Mouse (Mus musculus): ENCODE data around the gene Inhbb.
A peak's percentile ranks its signal among the peaks of the same experiment; 100 is the strongest.

The Inhbb gene

DNA sequence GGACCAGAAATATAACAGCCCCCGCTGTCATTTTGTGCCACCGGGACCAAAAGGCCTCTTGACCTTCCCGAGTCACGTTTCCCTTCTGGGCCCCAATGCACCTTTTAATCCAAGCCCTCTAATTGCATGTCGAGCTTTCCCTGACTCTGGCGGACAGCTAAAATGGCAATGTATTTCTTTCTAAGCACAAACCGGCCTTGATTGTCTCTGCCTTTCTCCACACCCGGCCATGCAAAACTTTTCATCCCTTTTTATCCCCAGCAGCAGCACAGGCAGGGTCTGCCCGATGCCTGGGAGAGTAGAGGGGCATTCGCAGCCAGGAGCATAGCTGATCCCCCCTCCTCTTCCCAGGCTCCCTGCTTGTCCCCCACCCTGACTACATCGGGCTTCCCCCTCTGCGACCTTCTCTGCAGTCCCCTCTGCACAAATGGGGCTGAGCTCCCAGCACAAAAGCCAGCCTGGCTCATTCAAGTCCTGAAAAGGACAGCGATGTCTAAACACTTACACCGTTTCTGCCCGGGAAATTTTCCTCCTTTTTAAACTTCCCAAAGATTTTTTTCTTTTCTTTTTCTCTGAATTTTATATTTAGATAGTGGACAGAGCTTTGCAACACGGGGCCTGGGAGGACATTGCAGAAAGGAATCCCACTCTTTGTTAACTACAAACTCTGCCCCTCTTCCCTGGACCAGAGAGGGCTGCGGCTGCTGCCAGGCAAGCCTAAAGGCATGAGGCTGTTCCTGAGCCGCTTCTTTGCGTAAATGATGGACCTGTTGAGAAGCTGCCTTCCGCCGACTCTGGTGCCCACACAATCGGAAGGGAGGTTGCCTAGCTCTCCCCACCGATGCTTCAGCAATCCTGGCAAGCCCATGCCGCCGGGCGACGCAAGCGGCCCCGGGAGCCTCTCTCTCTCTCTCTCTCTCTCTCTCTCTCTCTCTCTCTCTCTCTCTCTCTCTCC lies 2.6 kb downstream of the Inhbb start:
- DNase-seq: no peak

DNA sequence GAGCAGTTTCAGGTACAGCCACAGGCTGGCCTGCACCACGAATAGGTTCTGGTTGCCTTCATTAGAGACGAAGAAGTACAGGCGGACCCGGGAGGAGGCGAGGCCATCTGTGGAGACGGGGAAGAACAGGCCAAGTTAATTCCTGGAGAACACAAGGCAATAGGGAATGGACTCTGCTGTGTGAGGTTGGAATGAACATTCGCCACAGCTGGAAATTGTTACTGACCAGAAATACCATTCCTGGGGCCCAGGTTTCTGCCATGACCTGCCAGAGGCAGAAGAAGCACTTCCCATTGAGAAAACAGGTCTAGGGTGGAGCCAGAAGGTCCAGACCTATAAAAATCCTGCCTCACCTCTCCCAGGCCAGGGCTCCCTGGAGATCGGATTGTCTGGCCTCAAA lies 4.1 kb downstream of the Inhbb start:
- no peak for DNase-seq

DNA sequence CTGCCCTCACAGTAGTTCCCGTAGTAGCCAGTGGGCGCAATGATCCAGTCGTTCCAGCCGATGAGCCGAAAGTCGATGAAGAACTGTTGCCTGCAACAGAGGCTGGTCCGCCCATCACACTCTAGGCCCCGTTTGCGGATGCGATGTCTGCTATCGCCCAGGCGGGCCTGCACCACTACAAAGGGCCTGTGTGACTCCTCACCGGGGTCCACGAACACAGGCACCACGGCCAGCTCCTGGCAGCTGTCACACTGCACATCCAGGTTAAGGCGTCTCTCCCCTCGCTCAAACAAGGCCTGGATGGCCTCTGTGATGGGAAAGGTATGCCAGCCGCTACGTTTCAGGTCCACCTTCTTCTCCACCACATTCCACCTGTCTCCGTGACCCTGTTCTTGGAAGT lies 4.5 kb downstream of the Inhbb start:
- no peak for DNase-seq

DNA sequence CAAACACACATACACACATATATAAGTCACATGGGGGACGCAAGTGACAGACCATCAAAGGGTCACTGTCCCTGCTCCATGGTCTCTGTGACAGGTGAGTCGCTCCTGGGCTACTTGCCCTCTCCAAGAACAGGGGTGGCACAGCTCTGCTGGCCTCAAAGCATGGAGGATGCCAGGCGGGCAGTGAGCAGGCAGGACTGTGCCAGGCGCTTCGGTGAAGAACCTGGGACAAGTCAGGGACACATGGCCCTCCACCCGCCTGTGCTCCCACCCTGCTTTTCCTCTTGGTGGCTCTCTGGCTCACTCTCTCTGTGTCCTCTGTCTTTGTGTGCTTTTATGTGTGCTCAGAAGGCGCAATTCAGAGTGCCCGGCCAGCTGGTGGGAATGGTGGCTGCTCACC lies 5.4 kb downstream of the Inhbb start:
- DNase-seq: no peak

DNA sequence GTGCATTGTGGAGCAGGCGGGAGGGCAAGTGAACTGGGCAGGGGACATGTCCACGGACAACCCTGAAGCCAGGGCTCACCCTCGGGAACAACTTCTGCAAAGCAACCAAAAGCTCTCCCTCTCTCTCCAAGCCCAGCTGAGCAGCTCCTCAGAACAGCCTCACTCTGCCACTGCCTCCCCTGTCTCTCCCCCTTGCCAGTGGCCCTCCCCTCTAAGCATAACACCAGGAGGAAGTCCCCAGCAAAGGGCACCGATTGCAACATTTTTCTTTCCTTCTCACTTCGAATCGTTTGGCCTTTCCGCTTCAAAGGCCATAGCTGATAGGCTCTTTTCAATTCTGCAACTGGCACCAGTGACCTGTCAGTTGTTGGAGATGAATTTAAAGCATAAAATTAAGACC lies 5.9 kb downstream of the Inhbb start:
- no peak for DNase-seq

DNA sequence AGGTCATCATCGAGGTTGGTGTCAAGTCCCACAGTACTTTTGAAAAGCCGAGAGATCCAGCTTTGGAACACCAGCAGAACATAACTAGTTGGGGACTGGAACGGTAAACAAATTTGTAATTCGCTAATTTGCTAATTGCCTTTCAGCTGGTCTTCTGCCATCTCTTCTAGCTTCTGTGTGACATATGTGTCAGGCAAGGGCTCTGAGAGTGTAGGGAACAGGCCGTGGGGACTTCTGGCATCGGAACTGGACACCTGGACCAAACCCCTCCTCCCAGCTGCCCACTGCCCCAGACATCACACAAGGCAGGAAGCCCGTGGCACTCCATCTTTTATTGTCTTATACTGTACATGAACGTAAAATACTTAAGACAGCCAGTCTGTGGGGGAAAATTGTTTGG lies 6.9 kb downstream of the Inhbb start:
- no peak for DNase-seq

DNA sequence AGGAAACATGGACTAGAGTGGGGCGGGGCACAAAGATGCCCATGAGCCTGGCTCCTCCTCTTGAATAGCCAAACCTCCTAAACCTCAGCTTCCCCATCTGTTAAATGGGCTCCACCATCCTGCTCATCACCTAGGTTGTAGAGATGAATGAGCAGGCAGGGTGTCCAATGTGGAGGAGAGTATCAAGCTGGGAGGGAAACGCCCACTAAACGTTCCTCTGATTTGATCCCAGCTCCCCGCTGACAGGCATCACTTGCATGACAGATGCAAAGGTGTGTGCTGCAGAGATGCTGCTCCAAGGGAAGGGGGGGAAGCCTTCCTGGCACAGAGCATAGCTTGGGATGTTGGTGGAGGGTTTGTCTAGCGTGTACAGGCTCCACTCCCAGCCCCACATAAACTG lies 11.4 kb downstream of the Inhbb start:
- no peak for DNase-seq

DNA sequence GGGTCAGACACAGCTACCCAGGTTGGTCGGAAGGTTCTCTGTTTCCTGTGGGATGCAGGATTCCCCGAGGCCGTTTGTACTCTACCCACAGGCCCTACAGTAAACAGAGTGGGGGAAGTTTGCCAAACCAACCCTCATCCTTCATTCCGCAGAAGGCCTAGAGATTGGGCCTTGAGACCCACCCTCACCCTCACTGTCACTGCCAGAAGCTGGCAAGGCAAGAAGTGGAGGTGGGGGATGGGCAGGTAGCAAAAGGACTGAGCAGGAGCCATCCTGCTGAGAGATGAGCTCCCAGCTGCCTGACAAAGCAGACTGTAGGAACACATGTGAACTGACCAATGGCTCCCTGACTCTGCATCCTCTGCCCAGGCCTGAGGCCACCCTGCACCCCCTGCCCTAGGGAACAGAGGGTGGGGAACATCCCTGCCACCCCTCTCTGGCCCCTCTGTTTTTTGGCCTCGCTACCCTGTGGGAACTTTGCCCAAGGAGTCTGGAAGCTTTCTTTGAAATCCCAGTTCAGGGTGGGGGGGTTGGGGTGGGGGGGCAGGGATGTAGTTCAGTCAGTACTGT lies 12.4 kb downstream of the Inhbb start:
- DNase-seq: no peak

DNA sequence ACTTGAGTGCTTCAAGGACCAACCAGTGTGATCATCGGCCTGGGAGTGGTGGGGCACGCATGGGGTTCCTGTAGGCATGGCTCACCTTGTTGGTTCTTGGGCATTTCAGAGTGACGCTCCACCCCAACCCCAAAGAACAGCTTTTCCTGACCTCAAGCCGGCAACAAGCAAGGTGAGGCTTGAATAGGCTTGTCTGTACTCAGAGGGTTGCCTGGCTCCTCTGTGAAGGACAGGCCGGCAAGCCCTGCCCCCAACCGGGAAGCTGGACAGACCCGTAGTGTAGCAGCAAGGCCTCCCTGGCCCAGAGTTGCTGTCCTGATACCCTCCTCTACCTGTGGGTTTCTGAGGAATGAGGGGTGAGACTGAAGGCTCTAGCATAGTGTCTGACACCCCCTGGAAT lies 12.9 kb downstream of the Inhbb start:
- peak in 1 of 2 experiments; percentile 40 for DNase-seq

DNA sequence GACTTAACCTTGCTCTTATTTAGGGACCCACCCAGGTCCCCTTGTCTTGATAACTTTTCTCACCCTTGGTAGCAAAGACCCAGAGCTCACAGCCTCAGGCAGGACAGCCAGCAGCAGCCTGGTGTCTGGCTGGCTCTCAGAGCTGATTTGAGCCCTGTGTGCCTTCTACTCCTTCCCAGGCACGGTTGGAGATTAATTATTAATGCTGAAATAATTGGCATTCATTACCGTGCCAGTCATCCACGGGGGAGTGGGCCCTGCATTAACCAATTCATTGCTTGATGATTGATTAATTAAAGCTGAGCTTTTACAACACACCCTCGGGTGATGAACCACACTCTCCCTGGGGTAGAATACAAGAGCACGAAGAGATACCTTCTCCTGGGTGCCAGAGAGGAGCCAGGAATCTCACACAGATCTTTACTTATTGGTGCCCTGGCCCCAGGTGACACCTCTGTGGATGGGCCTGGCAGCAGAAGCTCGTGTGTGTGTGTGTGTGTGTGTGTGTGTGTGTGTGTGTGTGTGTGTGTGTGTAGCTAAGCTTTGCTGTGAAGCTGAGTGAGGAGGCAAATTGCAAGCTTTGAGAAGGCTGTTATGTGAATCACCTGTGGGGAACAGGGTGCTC lies 14.2 kb downstream of the Inhbb start:
- no peak for DNase-seq

DNA sequence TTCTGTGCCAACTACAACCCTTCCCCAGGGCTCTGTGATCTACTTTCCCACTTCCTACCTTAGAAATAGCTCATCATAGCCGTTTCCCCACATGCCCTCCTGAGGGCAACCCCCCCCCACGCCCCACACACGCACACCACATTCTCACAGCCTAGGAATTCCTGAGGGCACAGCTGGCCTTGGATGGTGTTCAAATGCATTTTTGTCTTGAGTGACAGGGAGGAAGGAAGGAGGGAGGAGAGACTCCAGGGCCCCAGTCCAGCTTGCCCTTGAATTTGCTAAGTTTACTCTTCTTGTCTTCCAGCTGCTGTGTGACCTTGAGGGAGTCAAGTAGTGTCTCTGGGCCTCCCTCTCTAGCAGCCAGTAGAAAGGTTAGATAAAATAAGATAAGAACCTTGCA lies 17.2 kb downstream of the Inhbb start:
- DNase-seq: no peak

DNA sequence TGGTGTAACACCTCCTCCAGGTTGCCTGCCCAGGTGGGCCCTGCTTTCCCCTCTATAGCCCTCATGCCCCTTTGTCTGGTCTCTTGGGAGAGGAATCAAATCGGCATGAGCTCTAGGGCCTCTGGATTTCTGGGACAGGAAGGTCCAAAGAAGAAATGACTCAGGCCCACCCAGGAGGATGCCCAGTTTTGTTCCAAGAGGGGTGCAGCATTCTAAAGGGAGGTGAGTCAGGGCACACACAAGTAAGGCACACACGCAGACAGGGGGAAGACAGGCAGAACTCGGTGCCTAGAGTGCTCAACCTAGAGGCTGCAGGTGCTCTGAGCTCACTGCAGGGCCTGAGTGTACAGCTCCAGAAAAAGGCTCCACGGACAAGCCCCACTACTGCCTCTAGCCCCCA lies 17.7 kb downstream of the Inhbb start:
- no peak for DNase-seq

DNA sequence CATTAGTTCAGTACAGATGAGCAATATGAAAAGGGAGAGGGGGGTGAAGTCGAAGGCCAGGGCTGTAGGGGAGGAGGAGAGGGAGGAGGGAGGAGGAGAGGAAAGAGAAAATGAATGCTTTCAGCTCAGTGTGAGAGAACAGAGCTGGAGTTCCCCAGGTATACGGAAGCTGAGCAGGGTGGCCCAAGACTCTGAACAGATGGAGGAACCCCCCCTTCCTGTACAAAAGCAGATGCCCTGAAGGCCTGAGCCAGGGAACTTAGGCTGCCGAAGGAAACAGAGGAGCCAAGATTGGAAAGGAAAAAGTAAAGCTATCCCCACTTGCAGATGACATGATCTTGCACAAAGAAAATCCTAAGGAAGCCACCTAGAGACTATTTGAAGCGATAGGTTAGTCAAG lies 20.8 kb downstream of the Inhbb start:
- DNase-seq: no peak

DNA sequence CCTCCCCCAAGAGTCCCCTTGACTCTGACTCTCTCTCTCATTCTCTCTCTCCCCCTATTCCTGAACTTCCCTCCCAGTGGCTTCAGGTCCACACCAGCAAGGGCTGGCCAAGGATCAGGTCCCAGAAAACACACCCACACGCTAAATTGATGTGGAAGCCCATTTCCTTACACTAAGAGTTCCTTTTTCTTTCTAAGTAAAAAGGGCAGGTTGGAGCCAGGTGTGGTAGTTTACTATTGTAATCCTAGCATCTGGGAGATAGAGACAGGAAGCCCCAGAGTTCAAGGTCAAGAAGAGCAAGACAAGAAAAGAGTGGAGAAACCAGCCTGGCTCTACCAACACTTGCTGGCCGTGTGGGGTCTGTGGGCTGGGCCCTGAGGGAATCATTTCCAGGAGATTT lies 23.4 kb downstream of the Inhbb start:
- DNase-seq: no peak

DNA sequence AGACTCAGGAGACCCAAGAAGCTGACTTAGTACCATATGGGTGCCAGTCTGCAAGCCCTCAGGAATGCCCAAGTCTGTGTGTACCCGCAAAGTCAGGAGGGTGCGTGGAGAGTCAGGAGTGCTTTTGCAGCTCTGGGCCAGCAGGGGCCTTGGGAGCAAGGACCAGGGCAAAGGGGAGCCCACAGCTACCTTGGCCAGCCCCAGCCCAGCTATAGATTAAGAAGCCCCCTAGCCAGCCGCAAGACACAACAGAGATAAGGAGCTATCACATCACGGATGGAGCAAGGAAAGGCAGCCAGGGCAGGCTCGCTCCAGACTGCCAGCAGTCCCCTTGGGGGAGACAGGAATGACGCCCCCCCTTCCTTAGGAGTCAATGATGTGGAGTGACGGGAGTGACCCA lies 24.2 kb downstream of the Inhbb start:
- DNase-seq: no peak

DNA sequence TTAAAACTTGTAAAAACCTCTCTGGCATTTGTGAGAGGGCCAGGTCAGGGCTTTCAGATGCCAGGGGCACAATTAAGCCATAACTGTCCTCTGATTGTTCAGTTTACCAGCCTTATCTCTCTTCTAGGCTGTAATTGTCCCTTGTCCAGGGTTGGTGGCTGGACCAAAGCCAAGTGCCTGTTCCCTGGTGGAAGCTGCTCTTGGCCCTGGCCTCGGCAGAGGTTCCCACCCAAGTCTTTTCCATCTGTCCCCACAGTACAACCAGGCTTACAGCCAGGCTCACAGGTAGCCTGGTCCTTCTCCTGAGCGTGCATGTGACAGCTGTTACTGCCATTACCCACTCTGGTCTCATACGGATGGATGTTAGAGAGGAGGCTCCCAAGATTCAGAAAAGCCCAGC lies 30.7 kb downstream of the Inhbb start:
- DNase-seq: peak in 1 of 2 experiments; percentile 4

DNA sequence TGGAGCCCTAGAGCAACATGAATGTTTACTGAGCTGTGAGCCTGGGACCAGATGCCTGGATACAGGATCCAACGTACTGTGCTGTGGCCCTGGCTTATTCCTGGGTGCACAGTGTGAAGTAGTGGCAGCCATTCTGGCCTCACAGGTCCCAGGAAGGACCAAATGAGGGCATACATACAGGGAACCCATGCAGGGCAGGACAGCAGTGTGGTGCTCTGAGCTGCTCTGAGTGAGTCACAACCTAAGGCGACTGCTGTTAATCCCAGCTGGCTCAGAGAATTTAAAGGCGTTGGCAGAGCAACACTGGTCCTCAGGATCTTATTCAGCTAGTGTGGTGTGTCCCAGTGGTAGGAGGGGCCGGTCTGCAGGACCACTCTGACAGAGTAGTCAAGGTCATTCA lies 31.4 kb downstream of the Inhbb start:
- no peak for DNase-seq

DNA sequence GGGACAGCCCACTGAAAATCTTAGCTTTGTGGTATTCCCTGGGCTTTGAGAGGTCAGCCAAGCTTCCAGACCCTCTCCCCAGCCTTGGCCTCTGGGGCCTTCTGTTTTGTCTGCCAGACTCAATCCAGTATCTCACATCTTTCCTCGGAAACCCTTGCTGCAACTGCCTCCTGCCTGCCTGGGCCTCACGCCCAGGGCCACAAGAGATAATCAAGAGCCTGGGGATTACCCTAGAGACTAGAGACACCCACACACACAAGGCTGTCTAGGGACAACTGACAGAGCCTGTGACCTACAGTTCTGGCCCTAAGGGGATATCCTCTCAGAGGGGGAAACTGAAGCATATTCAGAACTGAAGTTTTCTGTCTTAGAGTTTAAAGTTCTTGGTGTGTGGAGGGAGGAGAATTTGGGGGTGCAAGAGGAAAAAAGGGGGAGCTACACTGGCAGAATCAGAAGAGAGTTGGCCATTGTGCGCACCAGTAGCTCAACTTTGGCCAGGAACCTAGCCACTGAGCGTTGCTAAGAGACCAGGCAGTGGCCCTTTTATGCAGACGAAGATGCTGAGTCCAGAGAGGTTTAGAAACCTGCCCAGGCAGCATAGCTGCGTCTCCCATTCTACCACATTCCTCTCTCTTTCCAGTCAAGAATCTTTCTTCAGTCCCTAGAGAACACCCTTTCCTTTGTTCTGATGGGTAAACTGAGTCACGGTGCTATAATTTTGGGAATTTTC lies 32.1 kb downstream of the Inhbb start:
- no peak for DNase-seq

DNA sequence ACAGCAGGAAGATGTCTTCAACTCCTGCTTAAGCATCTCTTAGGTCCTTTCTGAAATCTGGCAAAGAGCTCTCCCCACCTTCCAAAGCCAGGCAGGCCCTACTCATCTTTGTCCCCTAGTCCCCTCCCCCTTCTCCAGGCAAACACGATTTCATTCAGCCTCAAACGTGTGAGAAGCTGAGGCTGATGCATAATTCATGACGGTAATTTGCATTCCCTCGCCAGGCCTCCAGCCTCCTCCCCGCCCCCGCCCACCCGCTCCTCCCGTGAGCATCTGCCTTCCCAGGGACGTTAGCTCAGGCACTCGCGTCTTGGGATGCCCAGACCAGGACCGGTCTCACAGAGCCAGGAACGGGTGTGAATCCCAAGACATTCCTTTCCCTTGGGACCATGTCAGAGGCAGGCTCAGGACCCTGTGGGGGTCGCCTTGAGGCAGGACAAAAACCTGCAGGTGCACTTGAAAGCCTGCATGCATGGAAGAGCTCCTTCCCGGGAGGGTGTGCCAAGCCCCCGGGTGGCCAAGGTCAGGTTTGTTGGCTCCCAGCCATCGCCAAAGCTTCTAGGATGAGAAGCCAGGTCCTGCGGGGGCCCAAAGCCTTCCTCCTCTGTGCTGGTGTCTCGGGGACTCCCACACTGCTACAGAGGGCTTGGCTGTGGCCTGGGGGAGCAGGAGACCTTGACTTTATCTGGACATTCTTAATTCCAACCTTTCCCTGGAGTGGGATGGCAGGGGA lies 33.2 kb downstream of the Inhbb start:
- DNase-seq: no peak

DNA sequence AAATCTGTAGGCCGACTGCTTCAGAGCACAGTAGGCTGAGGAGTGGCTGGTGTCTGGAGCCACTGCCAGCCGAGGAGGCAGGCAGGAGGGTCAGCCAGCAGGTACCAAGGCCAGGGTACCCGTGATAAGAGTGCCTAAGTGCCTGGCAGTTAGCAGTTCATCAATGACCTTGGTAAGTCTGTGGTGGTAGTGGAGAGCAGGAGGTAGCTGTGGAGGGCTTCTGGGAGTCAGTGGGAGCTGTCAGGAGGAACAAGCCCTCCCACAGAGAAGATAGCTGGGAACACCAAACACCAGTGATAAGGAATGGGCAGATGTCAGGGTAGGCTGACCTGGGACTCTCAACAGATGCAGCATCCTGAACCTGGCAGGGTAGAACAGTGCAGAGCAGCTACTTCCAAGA lies 35.7 kb downstream of the Inhbb start:
- no peak for DNase-seq

DNA sequence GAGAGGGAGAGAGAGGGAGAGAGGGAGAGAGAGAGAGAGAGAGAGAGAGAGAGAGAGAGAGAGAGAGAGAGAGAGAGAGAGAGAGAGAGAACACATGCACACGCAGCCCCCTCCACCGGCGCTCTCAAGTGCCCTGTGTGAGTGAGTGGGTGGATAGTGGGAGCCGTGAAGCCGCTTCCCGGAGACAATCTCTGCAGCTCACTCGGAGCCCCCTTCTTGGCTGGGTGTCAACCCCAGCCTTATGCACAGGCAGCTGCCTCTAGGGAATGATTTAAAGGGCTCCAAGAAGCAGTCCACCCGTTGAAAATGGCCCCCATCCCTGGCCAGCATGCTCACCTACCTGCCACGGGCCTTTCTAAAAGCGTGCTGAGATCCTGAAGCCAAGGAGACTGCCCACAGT lies 38.1 kb downstream of the Inhbb start:
- no peak for DNase-seq

DNA sequence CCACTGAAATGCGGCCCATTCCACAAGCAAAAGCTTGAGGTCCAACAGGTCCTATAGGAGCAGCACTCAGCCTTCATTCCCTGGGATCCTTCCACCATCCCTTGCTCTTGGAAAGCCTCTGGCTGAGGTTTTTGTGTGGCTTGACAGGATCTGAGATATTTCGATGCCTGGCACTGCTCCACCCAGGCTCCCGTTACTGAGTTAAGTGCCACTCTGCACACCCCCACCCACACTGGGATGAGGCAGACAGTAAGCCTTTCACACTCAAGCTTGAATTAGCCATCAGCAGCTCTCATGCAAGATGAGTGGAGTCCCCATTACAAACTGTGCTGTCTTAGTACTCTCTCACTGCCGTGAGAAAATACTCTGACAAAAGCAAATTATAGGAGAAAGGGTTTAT lies 41.4 kb downstream of the Inhbb start:
- DNase-seq: no peak

DNA sequence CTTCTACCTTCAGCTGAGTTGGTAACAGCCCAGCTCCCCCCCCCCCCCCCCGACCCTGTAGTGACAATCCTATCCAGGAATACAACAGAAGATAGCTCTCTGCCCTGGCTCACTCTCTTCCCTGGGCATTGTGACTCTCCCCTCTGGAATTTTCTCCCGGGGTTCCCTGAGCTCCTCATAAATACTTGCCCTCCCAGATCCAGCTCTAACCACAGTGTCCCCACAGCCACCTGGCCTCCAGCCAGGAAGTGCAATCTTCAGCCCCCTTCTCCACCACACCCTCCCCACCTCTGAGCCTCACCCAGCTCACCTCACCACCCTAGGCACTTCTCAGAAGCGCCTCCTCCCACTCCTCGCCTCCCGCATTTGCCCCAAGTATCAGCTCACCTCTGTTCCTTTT lies 46.7 kb downstream of the Inhbb start:
- DNase-seq: no peak
